Mouse (Mus musculus): ENCODE results near the gene Lamp3.
"Not testable (repeated sequence)": the region's sequence is repeated elsewhere in the genome, so short reads cannot be mapped to it uniquely, and the experiment has no call there.

The Lamp3 gene

DNA sequence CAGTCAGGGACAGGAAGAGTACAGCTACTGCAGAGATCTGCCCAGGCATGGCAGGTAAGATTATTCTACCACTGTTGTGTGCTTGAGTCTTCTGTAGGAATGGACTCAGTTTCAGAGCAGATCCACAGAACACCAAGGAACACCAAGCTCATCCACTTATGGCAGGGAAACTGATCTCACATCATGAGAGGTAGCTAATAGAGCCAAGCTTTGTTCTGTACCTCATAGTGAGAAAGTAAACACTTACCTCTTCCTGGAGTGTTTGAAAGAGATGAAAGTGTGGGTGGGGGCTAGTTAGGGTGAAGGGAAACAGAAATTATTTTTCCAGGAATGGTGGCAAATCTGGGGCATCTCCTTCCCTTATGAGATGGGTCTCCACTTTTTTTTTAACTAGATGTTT is at the start of gene Lamp3:
Lamp3 (minus strand) TSS at position 160 of the 400 bp plus-strand sequence.
- no peak for DNase-seq (ENCODE audit: low spot score)

DNA sequence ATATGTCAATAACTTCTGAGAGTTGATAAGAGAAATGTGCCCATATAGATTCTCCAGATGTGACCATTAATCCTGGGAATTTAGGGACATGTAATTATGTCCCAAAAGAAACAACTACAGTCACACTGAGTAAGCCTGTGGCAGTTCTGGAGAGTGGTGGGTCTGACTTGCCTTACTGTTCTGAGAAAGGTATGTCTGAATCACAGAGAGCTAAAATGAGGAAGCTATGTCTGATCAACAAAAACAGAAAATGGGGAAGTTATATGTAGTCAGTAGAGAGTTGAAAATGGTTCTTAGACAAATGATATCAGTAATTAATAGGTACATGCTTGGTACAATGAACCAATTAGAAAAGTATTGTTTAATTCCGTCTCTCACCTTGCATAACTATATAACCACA is 26.7 kb upstream of the Lamp3 start:
- no peak for DNase-seq (ENCODE audit: low spot score)

DNA sequence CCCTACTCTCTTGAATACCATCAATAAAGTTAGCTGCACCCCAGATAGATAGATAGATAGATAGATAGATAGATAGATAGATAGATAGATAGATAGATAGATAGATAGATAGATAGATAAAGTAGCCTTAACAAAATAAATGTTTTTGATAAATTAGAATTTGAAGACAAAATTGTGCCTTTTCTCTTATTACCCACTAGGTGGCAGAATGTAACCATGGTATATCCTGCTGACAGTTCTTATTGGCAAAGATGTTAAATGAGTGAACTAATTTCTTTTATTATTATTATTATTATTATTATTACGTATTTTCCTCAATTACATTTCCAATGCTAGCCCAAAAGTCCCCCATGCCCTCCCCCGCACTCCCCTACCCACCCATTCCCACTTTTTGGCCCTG is 18.0 kb upstream of the Lamp3 start:
- DNase-seq (ENCODE audit: low spot score), result peak; percentile 6

DNA sequence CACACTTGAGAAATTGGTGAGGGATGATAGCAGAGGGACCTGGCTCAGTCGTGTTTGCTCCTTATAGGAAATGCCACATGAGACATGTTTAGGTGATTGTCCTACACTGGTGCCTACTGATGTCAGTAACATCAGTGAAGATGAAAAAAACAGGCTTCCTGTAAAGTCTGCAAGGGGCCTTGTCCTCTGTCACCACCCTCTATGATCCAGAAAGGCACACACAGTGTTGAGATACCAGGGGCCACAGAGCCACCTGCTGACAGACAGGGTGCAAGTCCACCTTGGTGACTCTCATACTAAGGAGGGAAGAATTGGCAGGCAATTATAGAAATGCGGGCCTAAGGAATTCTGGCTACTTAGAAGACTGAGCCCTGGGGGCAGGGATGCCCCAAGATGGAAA is 14.8 kb upstream of the Lamp3 start:
- no peak for DNase-seq (ENCODE audit: low spot score)

DNA sequence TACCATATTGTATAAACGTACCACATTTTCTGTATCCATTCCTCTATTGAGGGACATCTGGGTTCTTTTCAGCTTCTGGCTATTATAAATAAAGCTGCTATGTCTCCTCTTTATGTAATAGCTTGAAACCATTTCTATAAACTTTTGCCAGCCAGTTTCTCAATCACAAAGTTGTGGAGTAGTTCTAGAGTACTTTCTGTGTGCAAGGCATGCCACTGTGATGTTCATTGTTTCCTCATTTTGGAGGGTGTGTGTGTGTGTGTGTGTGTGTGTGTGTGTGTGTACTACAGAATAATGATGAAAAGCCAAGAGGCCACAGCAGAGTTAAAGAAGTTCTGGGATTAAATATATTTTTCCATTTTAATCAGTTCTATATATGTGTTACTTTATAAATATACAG is 1.2 kb upstream of the Lamp3 start:
- DNase-seq (ENCODE audit: low spot score), result no peak

DNA sequence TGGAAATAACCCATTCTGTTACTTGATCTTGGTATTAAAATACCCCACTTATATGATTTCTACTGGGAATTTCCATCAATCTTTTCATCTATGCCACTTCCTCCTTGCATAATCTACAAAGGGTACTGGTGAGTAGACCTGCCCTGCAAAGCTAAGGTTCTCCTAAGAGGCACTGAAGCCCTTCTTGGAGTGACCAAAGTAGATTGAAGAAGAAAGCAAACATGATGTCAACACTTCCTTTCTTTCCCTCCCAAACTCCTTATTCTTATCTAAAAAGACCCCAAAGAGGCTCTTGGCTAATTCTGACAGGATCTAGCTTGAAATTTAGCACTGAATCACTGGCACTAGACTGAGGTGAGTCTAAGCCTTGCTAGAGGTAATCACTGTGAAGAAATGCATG is 7.0 kb downstream of the Lamp3 start:
- DNase-seq (ENCODE audit: low spot score), result no peak

DNA sequence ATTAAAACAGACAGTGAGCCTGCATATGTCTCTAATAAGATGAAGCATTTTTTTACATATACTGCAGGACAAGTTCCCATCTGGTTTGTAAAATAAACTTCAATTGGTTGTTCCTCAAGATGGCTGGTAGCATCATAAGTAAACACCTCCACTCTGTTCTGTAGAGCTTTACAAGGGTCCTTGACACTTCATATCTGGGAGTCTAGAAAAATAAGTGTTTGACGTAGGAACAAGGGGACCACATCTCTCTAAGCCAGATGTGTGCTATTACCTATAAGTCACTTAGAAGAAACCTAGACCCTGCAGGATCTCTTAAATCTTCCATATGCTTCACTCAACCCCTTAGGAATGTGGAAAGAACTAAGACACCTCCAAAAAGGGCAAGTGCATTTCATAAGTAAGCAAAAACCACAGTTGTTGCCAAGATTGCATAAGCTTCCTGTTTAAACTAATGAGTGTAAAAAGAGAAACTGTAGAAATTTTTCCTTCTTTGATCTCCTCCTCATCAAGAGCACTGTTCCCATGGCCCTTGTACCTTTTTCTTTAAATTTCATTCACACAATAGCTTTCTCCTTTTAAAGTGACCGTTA is 35.3 kb downstream of the Lamp3 start:
- no peak for DNase-seq (ENCODE audit: low spot score)

DNA sequence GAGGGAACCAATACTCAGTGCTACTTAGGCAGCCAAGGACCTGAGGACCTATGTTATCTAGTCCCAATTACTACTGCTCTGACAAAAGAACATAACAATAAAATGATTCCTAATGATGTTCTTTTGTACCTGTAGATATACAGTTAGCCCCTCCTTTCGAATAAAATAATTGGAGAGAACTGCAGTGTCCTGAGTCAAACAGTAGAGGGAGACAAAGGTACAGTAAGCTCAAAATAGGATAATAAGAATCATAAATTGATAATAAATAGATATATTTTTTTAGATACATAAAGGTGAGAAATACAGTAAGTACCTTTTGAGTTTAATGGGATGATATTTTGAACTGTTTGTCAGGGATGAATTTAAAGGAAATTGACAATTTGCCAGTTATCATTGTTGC is 39.9 kb downstream of the Lamp3 start:
- DNase-seq (ENCODE audit: low spot score), result peak; percentile 4

DNA sequence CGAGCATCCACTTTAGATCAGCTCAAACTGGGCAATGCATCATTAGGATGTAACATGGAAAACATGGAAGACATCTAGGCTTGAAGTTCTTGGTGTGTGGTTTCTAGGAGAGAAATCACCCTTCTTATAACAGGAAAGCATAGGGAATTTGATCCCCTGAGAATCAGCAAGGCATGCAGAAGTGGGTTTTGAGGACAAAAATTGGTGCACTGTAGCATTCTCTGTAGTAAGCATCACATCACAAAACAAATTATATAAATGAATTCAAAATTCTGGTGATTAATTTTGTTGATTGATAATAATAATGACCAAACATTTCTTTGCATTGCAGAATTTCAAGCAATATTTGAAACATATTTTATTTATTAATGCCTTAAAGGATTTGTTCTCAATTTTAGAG is 76.4 kb downstream of the Lamp3 start, which contains the start of gene Olfr171:
Olfr171 (minus strand) TSS at position 101 of the 400 bp plus-strand sequence.
- DNase-seq (ENCODE audit: low spot score), result no peak

DNA sequence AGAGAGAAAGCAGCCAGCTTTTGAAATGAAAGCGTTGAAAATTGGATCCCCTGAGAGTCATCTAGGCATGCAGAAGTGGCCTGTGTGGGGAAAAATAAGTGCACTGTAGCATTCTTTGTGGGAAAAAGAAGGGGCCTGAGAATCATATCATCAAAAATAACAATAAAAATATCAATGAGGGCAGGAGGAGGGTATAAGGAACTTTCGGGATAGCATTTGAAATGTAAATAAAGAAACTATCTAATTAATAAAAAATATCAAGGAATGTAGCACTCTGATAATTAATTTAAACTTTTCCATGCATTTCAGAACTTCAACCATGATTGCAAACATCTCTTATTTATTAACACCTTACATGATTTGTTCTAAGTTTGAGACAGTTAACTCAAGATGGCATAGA is 94.4 kb downstream of the Lamp3 start, which contains the start of gene Olfr170:
Olfr170 (minus strand) TSS at position 101 of the 400 bp plus-strand sequence.
- not testable (repeated sequence) for DNase-seq (ENCODE audit: low spot score)
